Mouse (Mus musculus) heart, adult 2 months (tissue): ENCODE measurements around the gene Arid4a.

Experiments
- CTCF ChIP-seq: fragments of 200-600 bp; IDR thresholded peaks from 2 replicates; pipeline ENCODE4 v1.8.1; 2022; ENCODE audit warnings: antibody characterized with exemption, mild to moderate bottlenecking, moderate library complexity
- POLR2A ChIP-seq: fragments of 200-500 bp; IDR thresholded peaks from 2 replicates; pipeline ENCODE4 v1.6.1; 2011; ENCODE audit warnings: mild to moderate bottlenecking, low read depth, low read length, control low read depth; ENCODE audit not compliant: insufficient read depth

DNA sequence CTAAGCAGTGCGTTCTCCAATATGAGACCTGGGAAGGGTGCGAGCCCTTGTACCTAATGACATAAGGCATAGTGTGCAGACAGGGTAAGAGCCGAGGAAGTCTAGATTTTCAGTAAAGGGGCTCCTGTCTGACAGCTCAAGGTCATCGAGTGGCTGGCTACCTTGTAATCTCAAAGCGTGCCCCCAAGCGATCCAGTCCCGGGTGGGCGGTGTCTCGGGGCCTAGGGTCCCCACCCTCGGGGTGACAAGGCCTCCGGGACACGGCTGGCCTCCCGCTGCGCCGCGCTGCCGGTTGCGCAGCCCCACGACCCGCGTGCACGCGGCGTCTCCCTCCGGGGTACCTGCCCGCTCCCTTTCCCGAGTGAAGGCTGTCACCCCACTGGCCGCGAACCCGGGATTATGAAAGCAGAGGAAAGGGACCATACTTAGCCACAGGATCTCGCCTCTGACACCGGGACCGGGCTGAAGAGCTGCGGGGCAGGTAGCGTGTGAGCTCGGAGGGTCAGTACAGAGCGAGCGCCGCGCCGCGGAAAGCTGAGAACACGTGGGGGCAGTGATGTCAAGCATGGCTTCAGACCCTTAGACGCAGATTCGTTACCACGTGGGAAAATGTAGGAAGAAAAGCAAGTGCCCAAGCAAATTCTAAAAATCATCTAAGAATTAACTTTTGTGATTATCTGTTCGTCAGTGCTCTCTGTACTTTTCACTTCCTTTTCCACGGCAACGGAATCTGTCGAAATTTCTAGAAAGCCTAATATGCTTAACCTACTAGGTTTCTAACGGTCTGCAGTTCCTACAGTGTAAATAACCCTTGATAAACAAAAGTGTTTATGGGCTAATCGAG is 120.6 kb downstream of the Arid4a start, which contains the start of the genes Timm9 and 2700049A03Rik:
- TF ChIP-seq POLR2A (peak; percentile 85), CTCF (no peak)
